Mouse (Mus musculus) heart, postnatal 0 days (tissue): Measurements from ENCODE around the gene Kcnn3.

Experiments used
- CTCF ChIP-seq: IDR thresholded peaks from 2 replicates; pipeline ENCODE4 v1.5.1; 2016; ENCODE audit warnings: antibody characterized with exemption, control low read depth, low read depth
- EP300 ChIP-seq: IDR thresholded peaks from 2 replicates; pipeline ENCODE4 v1.6.1; 2016; ENCODE audit warnings: antibody characterized with exemption, low read depth

DNA sequence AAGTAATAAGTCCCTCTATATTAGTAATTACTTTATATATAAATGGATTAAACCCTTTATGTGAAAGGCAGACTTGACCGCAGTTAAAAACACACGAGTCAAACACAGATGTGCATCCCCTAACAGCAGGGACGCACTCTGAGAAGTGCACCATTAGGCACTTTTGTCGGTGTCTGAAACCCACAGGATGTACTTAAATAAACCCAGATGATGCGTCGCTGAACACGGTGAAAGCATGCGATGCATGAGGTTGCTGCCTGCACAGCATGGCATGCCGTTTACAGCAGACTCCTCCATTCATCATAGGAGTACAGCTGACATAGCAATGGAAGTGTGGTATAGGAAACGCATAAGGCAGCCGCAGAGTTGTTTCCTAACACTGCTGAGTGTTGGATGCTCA lies 180.5 kb downstream of the Kcnn3 start:
- TF ChIP-seq CTCF (no peak), EP300 (no peak)
